Mouse (Mus musculus) lung, postnatal 0 days (tissue): ENCODE data around the gene Zfp39. TPM values are rescaled to one million over a fixed set of nuclear protein-coding genes. Genes with fewer than 3 reads are reported as not detected.
A peak's percentile ranks its signal among the peaks of the same experiment; 100 is the strongest.

ENCODE experiments used
- ATAC-seq: fragments of 200-750 bp; cut with Nextera tagmentation; 2 replicates; pipeline ENCODE4 v1.8.0; 2017; ENCODE audit warnings: moderate library complexity
- DNase-seq: peaks from one replicate; pipeline ENCODE4 v3.0.0-alpha.2; 2016; ENCODE audit warnings: low spot score
- H3K27ac ChIP-seq: fragments of 300-500 bp; sonication (generic); 2 replicates; pipeline ENCODE4 v1.5.1; 2014; ENCODE audit warnings: antibody characterized with exemption, mild to moderate bottlenecking, low read length, mixed read lengths
- H3K27me3 ChIP-seq: fragments of 300-500 bp; sonication (generic); replicated peaks from 2 replicates; pipeline ENCODE4 v1.6.1; 2014; ENCODE audit warnings: low read length, mixed read lengths; ENCODE audit not compliant: insufficient read depth
- H3K36me3 ChIP-seq: fragments of 300-500 bp; sonication (generic); 2 replicates; pipeline ENCODE4 v1.6.1; 2014; ENCODE audit warnings: low read length, mixed read lengths; ENCODE audit not compliant: insufficient read depth
- H3K4me1 ChIP-seq: fragments of 300-500 bp; sonication (generic); 2 replicates; pipeline ENCODE4 v1.6.1; 2014; ENCODE audit warnings: antibody characterized with exemption, low read depth, low read length, mixed read lengths; ENCODE audit not compliant: insufficient read depth
- H3K4me2 ChIP-seq: fragments of 300-500 bp; sonication (generic); replicated peaks from 2 replicates; pipeline ENCODE4 v1.6.1; 2014; ENCODE audit warnings: low read depth, mild to moderate bottlenecking, low read length, moderate library complexity, mixed read lengths
- H3K4me3 ChIP-seq: fragments of 300-500 bp; sonication (generic); 2 replicates; pipeline ENCODE4 v1.5.1; 2014; ENCODE audit warnings: low read depth, low read length
- H3K9ac ChIP-seq: fragments of 300-500 bp; sonication (generic); replicated peaks from 2 replicates; pipeline ENCODE4 v1.6.1; 2014; ENCODE audit warnings: low read depth, mild to moderate bottlenecking
- H3K9me3 ChIP-seq: fragments of 300-500 bp; sonication (generic); 2 replicates; pipeline ENCODE4 v1.6.1; 2016; ENCODE audit warnings: low read length, mixed read lengths
- CTCF ChIP-seq: IDR thresholded peaks from 2 replicates; pipeline ENCODE4 v1.5.1; 2016; ENCODE audit warnings: antibody characterized with exemption, mild to moderate bottlenecking
- EP300 ChIP-seq: IDR thresholded peaks from 2 replicates; pipeline ENCODE4 v1.6.1; 2016; ENCODE audit warnings: antibody characterized with exemption, mild to moderate bottlenecking, control low read depth
- WGBS: fragments of 180-500 bp; shearing (Covaris S2); extraction: QIAGEN DNeasy Blood & Tissue Kit; methylation state at CpG from one replicate; pipeline ENCODE4 v1.1.7; 2014; 5-methylcytosine and 5-hydroxymethylcytosine counted together
- polyA plus RNA-seq: library from polyadenylated mRNA; unstranded; fragments of >200 nt; fragmentation: Nextera tagmentation; extraction: Ambion mirVana; gene quantifications from 2 replicates; pipeline ENCODE4 v1.2.1, GENCODE M21; 2015

Zfp39 gene
- polyA plus RNA-seq, 1 experiment from 2014 or later = 2.8 TPM

- H3K9me3 ChIP-seq = no peaks in the 10 kb centered on the region
- no peak for DNase-seq
- TF ChIP-seq EP300 = no peak
- peak; percentile 45 for TF ChIP-seq CTCF
- no peak overlapping the region for H3K9ac ChIP-seq
- ATAC-seq = no peak
- H3K27ac ChIP-seq = no peak overlapping the region
- H3K36me3 ChIP-seq = peaks cover 23% of the 10 kb centered on the region; the same call in 1 of the 2 replicates
- H3K27me3 ChIP-seq = no peaks in the 10 kb centered on the region
- no peak overlapping the region for H3K4me2 ChIP-seq
- WGBS = 64% methylated on average over 4 of the region's 4 CpGs
- no peak overlapping the region for H3K4me3 ChIP-seq
- H3K4me1 ChIP-seq = no peaks in the 10 kb centered on the region
Observed at GRCm38 (mm10) chr11:58931576-58931975, 27.6 kb upstream of the Zfp39 start.

- no peak for TF ChIP-seq EP300
- TF ChIP-seq CTCF = no peak
- Histone ChIP-seq H3K27ac (no peak overlapping the region), H3K9ac (no peak overlapping the region), H3K4me2 (no peak overlapping the region), H3K36me3 (peaks cover 23% of the 10 kb centered on the region; the same call in 1 of the 2 replicates), H3K27me3 (no peaks in the 10 kb centered on the region), H3K4me3 (no peak overlapping the region), H3K4me1 (no peaks in the 10 kb centered on the region), H3K9me3 (no peaks in the 10 kb centered on the region)
- no peak for ATAC-seq
- no peak for DNase-seq
- 85% methylated on average over 3 of the region's 3 CpGs for WGBS
Observed at GRCm38 (mm10) chr11:58930254-58930653, 26.2 kb upstream of the Zfp39 start.

DNA sequence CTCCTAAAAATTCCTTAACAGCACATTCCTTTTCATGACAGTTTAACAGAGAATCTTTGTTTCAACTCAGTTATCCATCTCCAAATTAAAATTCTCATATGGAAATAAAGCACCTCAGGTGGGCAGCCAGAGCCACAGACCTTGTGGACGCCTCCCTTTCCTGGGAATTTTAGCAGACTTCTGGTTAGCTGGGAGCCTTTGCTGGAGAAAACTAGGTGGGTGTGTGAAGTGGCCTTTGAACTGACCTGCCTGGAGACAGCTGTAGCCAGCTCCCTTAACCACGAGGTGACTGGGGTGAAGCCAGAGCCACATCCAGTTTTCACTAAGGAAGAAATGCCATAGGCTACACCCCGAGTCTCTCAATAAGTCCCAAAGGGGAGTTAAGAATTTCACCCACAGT, 25.6 kb upstream of the Zfp39 start:
- ATAC-seq (no peak), DNase-seq (no peak)
- TF ChIP-seq CTCF = no peak
- no peak for TF ChIP-seq EP300
- WGBS = 40% methylated on average over 3 of the region's 3 CpGs
- Histone ChIP-seq H3K4me1 (no peaks in the 10 kb centered on the region), H3K36me3 (peaks cover 23% of the 10 kb centered on the region; the same call in 1 of the 2 replicates), H3K4me2 (no peak overlapping the region), H3K27ac (no peak overlapping the region), H3K27me3 (no peaks in the 10 kb centered on the region), H3K9ac (no peak overlapping the region), H3K4me3 (no peak overlapping the region), H3K9me3 (no peaks in the 10 kb centered on the region)

GRCm38 (mm10) chr11:58929055-58929454, 25.0 kb upstream of the Zfp39 start:
- Histone ChIP-seq H3K9ac (no peak overlapping the region), H3K4me3 (no peak overlapping the region), H3K27me3 (no peaks in the 10 kb centered on the region), H3K4me1 (no peaks in the 10 kb centered on the region), H3K36me3 (peaks cover 19% of the 10 kb centered on the region; the same call in 1 of the 2 replicates), H3K9me3 (no peaks in the 10 kb centered on the region), H3K27ac (no peak overlapping the region), H3K4me2 (no peak overlapping the region)
- no peak for DNase-seq
- 60% methylated on average over 4 of the region's 4 CpGs for WGBS
- ATAC-seq = no peak
- TF ChIP-seq CTCF (no peak), EP300 (no peak)

- no peaks in the 10 kb centered on the region for H3K9me3 ChIP-seq
- peak overlapping the region; percentile 55 for H3K4me2 ChIP-seq
- WGBS = 14% methylated on average over 20 of the region's 20 CpGs
- H3K36me3 ChIP-seq = peaks cover 8% of the 10 kb centered on the region; the same call in 1 of the 2 replicates
- TF ChIP-seq CTCF (peak; percentile 80), EP300 (peak; percentile 64)
- DNase-seq (peak; percentile 91), ATAC-seq (peak; percentile 94)
- H3K4me1 ChIP-seq = no peaks in the 10 kb centered on the region
- no peaks in the 10 kb centered on the region for H3K27me3 ChIP-seq
- H3K27ac ChIP-seq = peak overlapping the region; percentile 76
- H3K9ac ChIP-seq = no peak overlapping the region; the same call in 1 of the 2 replicates
- H3K4me3 ChIP-seq = peak overlapping the region; percentile 41
Observed at GRCm38 (mm10) chr11:58927790-58928651, 24.0 kb upstream of the Zfp39 start.

- no peak overlapping the region for H3K9ac ChIP-seq
- no peak for ATAC-seq
Observed at GRCm38 (mm10) chr11:58927053-58927452, 23.0 kb upstream of the Zfp39 start.

More at GRCm38 (mm10) chr11:58927053-58927452, 23.0 kb upstream of the Zfp39 start:
- Histone ChIP-seq H3K27ac (no peak overlapping the region), H3K27me3 (no peaks in the 10 kb centered on the region), H3K4me1 (no peaks in the 10 kb centered on the region), H3K4me3 (no peak overlapping the region), H3K4me2 (no peak overlapping the region), H3K36me3 (0 out of 2 replicates have a peak, but pooled peaks cover 4% of the 10 kb centered on the region), H3K9me3 (no peaks in the 10 kb centered on the region)
- 67% methylated on average over 2 of the region's 2 CpGs for WGBS
- TF ChIP-seq EP300 = no peak
- TF ChIP-seq CTCF = no peak
- DNase-seq = no peak
